Mouse (Mus musculus) heart, postnatal 0 days (tissue): Measurements from ENCODE around the gene Lgals3bp.

Experiments
- CTCF ChIP-seq: IDR thresholded peaks from 2 replicates; pipeline ENCODE4 v1.5.1; 2016; ENCODE audit warnings: antibody characterized with exemption, control low read depth, low read depth
- EP300 ChIP-seq: IDR thresholded peaks from 2 replicates; pipeline ENCODE4 v1.6.1; 2016; ENCODE audit warnings: antibody characterized with exemption, low read depth

- TF ChIP-seq CTCF (no peak), EP300 (no peak)
Observed at GRCm38 (mm10) chr11:118372641-118373040, 29.3 kb downstream of the Lgals3bp start.
